Mouse (Mus musculus): ENCODE measurements around the gene Cnksr1. TPM values are rescaled to one million over a fixed set of nuclear protein-coding genes. Genes with fewer than 3 reads are reported as not detected.

Cnksr1 gene
- polyA plus RNA-seq (2012; rRNA removed): 13.8 and 15.8 TPM in 2 replicates

GRCm38 (mm10) chr4:134238279-134238651 is at the start of gene Cnksr1:
Gene Cnksr1, minus strand, starts transcription at chr4:134238399.
- TF ChIP-seq POLR2A (IDR thresholded peaks at IDR 0.05; ENCODE audit: borderline replicate concordance, extremely low read depth, low read depth, low read length): peak; percentile 45; the same call in 1 of the 2 replicates
- TF ChIP-seq CTCF (IDR thresholded peaks at IDR 0.05; ENCODE audit: insufficient read depth, low read length): no peak
- Histone ChIP-seq H3K4me3 (replicated peaks; ENCODE audit: extremely low read depth, low read depth, low read length) (peak within 1 kb of the TSS; percentile 69), H3K4me1 (ENCODE audit: control insufficient read depth, insufficient read depth, low read length) (0 out of 2 replicates have a peak, but pooled peaks cover 4% of the 10 kb centered on the region)
- peak; percentile 90 for DNase-seq
- WGBS: 2% methylated on average over 18 of the region's 18 CpGs

GRCm38 (mm10) chr4:134287575-134288025 is 49.4 kb upstream of the Cnksr1 start, which contains the start of gene Pdik1l:
Gene Pdik1l, minus strand, starts transcription at chr4:134287895.
- DNase-seq: no peak
- Histone ChIP-seq H3K4me1 (ENCODE audit: control insufficient read depth, insufficient read depth, low read length) (peaks cover 4% of the 10 kb centered on the region; the same call in 1 of the 2 replicates), H3K4me3 (replicated peaks; ENCODE audit: extremely low read depth, low read depth, low read length) (peak within 1 kb of the TSS; percentile 90)
- WGBS: under 1% methylated on average over 43 of the region's 43 CpGs
- no peak for TF ChIP-seq CTCF (IDR thresholded peaks at IDR 0.05; ENCODE audit: insufficient read depth, low read length)
- TF ChIP-seq POLR2A (IDR thresholded peaks at IDR 0.05; ENCODE audit: borderline replicate concordance, extremely low read depth, low read depth, low read length): peak; percentile 36; the same call in 1 of the 2 replicates

GRCm38 (mm10) chr4:134287168-134287564 is 49.0 kb upstream of the Cnksr1 start:
- Histone ChIP-seq H3K4me1 (ENCODE audit: control insufficient read depth, insufficient read depth, low read length) (peaks cover 4% of the 10 kb centered on the region; the same call in 1 of the 2 replicates), H3K4me3 (replicated peaks; ENCODE audit: extremely low read depth, low read depth, low read length) (peak overlapping the region; percentile 90)
- TF ChIP-seq CTCF (IDR thresholded peaks at IDR 0.05; ENCODE audit: insufficient read depth, low read length): no peak
- TF ChIP-seq POLR2A (IDR thresholded peaks at IDR 0.05; ENCODE audit: borderline replicate concordance, extremely low read depth, low read depth, low read length): peak; percentile 52; the same call in 1 of the 2 replicates
- peak; percentile 97 for DNase-seq
- WGBS: under 1% methylated on average over 51 of the region's 59 CpGs

- whole genome bisulfite sequencing: 1% methylated on average over 59 of the region's 59 CpGs
- TF ChIP-seq POLR2A (IDR thresholded peaks at IDR 0.05; ENCODE audit: borderline replicate concordance, extremely low read depth, low read depth, low read length) (no peak), CTCF (IDR thresholded peaks at IDR 0.05; ENCODE audit: insufficient read depth, low read length) (no peak)
Measured at GRCm38 (mm10) chr4:134286226-134287167, 48.3 kb upstream of the Cnksr1 start.

GRCm38 (mm10) chr4:134284942-134285341 is 46.7 kb upstream of the Cnksr1 start:
- no peak for TF ChIP-seq CTCF (IDR thresholded peaks at IDR 0.05; ENCODE audit: insufficient read depth, low read length)
- no peak for TF ChIP-seq POLR2A (IDR thresholded peaks at IDR 0.05; ENCODE audit: borderline replicate concordance, extremely low read depth, low read depth, low read length)
- Histone ChIP-seq H3K4me1 (ENCODE audit: control insufficient read depth, insufficient read depth, low read length) (peaks cover 4% of the 10 kb centered on the region; the same call in 1 of the 2 replicates), H3K4me3 (replicated peaks; ENCODE audit: extremely low read depth, low read depth, low read length) (no peak overlapping the region)
- DNase-seq: no peak
- WGBS: 95% methylated on average over 2 of the region's 2 CpGs

More at GRCm38 (mm10) chr4:134286226-134287167, 48.3 kb upstream of the Cnksr1 start:
- Histone ChIP-seq H3K4me1 (ENCODE audit: control insufficient read depth, insufficient read depth, low read length) (peaks cover 4% of the 10 kb centered on the region; the same call in 1 of the 2 replicates), H3K4me3 (replicated peaks; ENCODE audit: extremely low read depth, low read depth, low read length) (peak overlapping the region; percentile 66)
- DNase-seq: no peak

- WGBS: 4% methylated on average over 14 of the region's 14 CpGs
- DNase-seq: no peak
- H3K4me1 ChIP-seq (ENCODE audit: control insufficient read depth, insufficient read depth, low read length): peaks cover 2% of the 10 kb centered on the region; the same call in 1 of the 2 replicates
- TF ChIP-seq POLR2A (IDR thresholded peaks at IDR 0.05; ENCODE audit: borderline replicate concordance, extremely low read depth, low read depth, low read length) (no peak), CTCF (IDR thresholded peaks at IDR 0.05; ENCODE audit: insufficient read depth, low read length) (no peak)
- H3K4me3 ChIP-seq (replicated peaks; ENCODE audit: extremely low read depth, low read depth, low read length): no peak overlapping the region
Measured at GRCm38 (mm10) chr4:134273417-134274345, 35.5 kb upstream of the Cnksr1 start.

- no peak overlapping the region for H3K4me3 ChIP-seq (replicated peaks; ENCODE audit: extremely low read depth, low read depth, low read length)
- 10% methylated on average over 12 of the region's 13 CpGs for WGBS
Measured at GRCm38 (mm10) chr4:134272731-134273416, 34.7 kb upstream of the Cnksr1 start.

GRCm38 (mm10) chr4:134271979-134272378 is 33.8 kb upstream of the Cnksr1 start:
- WGBS: 87% methylated on average over 7 of the region's 7 CpGs
- no peak for TF ChIP-seq CTCF (IDR thresholded peaks at IDR 0.05; ENCODE audit: insufficient read depth, low read length)

More at GRCm38 (mm10) chr4:134272731-134273416, 34.7 kb upstream of the Cnksr1 start:
- peaks cover 2% of the 10 kb centered on the region; the same call in 1 of the 2 replicates for H3K4me1 ChIP-seq (ENCODE audit: control insufficient read depth, insufficient read depth, low read length)
- TF ChIP-seq CTCF (IDR thresholded peaks at IDR 0.05; ENCODE audit: insufficient read depth, low read length): no peak
- no peak for DNase-seq

More at GRCm38 (mm10) chr4:134271979-134272378, 33.8 kb upstream of the Cnksr1 start:
- no peak for DNase-seq
- Histone ChIP-seq H3K4me1 (ENCODE audit: control insufficient read depth, insufficient read depth, low read length) (peaks cover 2% of the 10 kb centered on the region; the same call in 1 of the 2 replicates), H3K4me3 (replicated peaks; ENCODE audit: extremely low read depth, low read depth, low read length) (no peak overlapping the region)
